Mouse (Mus musculus) brain, embryonic 14.5 days (tissue): Measurements from ENCODE around the gene Ltbp3.

Source experiments
- CTCF ChIP-seq: fragments of 200-500 bp; IDR thresholded peaks from 2 replicates; pipeline ENCODE4 v1.5.1; 2012; ENCODE audit warnings: inconsistent platforms, mild to moderate bottlenecking, moderate library complexity, borderline replicate concordance; ENCODE audit not compliant: insufficient read depth, insufficient read length; ENCODE audit errors: extremely low read depth
- POLR2A ChIP-seq: fragments of 200-500 bp; IDR thresholded peaks from 2 replicates; pipeline ENCODE4 v1.6.1; 2012; ENCODE audit warnings: mild to moderate bottlenecking, inconsistent platforms, borderline replicate concordance; ENCODE audit not compliant: poor library complexity, insufficient read depth, insufficient read length, severe bottlenecking; ENCODE audit errors: extremely low read depth

- TF ChIP-seq CTCF (no peak), POLR2A (no peak)
Observed at GRCm38 (mm10) chr19:5693801-5694200, 46.9 kb upstream of the Ltbp3 start.
